Mouse (Mus musculus): ENCODE measurements at regions not wholly inside any gene's neighbourhood (a gene's known extent, or its start where the extent isn't known, plus 50 kb on each side); places are given as distances from the start of the nearest gene placed in this dataset.

- ATAC-seq (ENCODE audit: low read depth) (no peak), DNase-seq (ENCODE audit: low spot score) (no peak)
- H3K27me3 ChIP-seq (replicated peaks; ENCODE audit: control insufficient read depth, insufficient read depth, low read length) = no peaks in the 10 kb centered on the region
- H3K27ac ChIP-seq (replicated peaks; ENCODE audit: low read depth, low read length) = no peak overlapping the region
- 28% methylated on average over 4 of the region's 4 CpGs for WGBS
- H3K4me2 ChIP-seq (ENCODE audit: low read depth, low read length) = peak overlapping the region; percentile 8
- no peaks in the 10 kb centered on the region for H3K4me1 ChIP-seq (ENCODE audit: control insufficient read depth, insufficient read depth, low read length)
- H3K9ac ChIP-seq (ENCODE audit: low read depth, low read length) = no peak overlapping the region
- no peaks in the 10 kb centered on the region for H3K9me3 ChIP-seq (ENCODE audit: control insufficient read depth, low read length)
- H3K4me3 ChIP-seq (ENCODE audit: low read depth, low read length) = no peak overlapping the region
- H3K36me3 ChIP-seq (ENCODE audit: control insufficient read depth, insufficient read depth, low read length) = no peaks in the 10 kb centered on the region
These were observed 83.9 kb downstream of the Bbs10 start for GRCm38 (mm10) chr10:111382206-111382930.

- H3K4me1 ChIP-seq (ENCODE audit: control insufficient read depth, insufficient read depth, low read length) = 0 out of 2 replicates have a peak, but pooled peaks cover 9% of the 10 kb centered on the region
- H3K9ac ChIP-seq (ENCODE audit: low read depth, low read length) = no peak overlapping the region
- no peaks in the 10 kb centered on the region for H3K27me3 ChIP-seq (replicated peaks; ENCODE audit: control insufficient read depth, insufficient read depth, low read length)
- no peak for DNase-seq (ENCODE audit: low spot score)
- 74% methylated on average over 9 of the region's 9 CpGs for WGBS
- no peak overlapping the region for H3K4me3 ChIP-seq (ENCODE audit: low read depth, low read length)
- H3K36me3 ChIP-seq (ENCODE audit: control insufficient read depth, insufficient read depth, low read length) = no peaks in the 10 kb centered on the region
- no peak overlapping the region for H3K4me2 ChIP-seq (ENCODE audit: low read depth, low read length)
- H3K27ac ChIP-seq (replicated peaks; ENCODE audit: low read depth, low read length) = no peak overlapping the region
- ATAC-seq (ENCODE audit: low read depth) = no peak
- no peaks in the 10 kb centered on the region for H3K9me3 ChIP-seq (ENCODE audit: control insufficient read depth, low read length)
These were observed 87.1 kb downstream of the Bbs10 start for GRCm38 (mm10) chr10:111385561-111385960.

GRCm38 (mm10) chr10:111387869-111388538 lies 85.0 kb upstream of the Nap1l1 start:
- WGBS = 37% methylated on average over 18 of the region's 18 CpGs
- Histone ChIP-seq H3K9me3 (ENCODE audit: control insufficient read depth, low read length) (no peaks in the 10 kb centered on the region), H3K4me2 (ENCODE audit: low read depth, low read length) (peak overlapping the region; percentile 34; the same call in 1 of the 2 replicates), H3K4me3 (ENCODE audit: low read depth, low read length) (no peak overlapping the region), H3K36me3 (ENCODE audit: control insufficient read depth, insufficient read depth, low read length) (no peaks in the 10 kb centered on the region), H3K9ac (ENCODE audit: low read depth, low read length) (no peak overlapping the region), H3K27ac (replicated peaks; ENCODE audit: low read depth, low read length) (no peak overlapping the region), H3K4me1 (ENCODE audit: control insufficient read depth, insufficient read depth, low read length) (0 out of 2 replicates have a peak, but pooled peaks cover 10% of the 10 kb centered on the region), H3K27me3 (replicated peaks; ENCODE audit: control insufficient read depth, insufficient read depth, low read length) (no peaks in the 10 kb centered on the region)
- DNase-seq (ENCODE audit: low spot score) (peak; percentile 43), ATAC-seq (ENCODE audit: low read depth) (peak; percentile 47; the same call in 1 of the 2 replicates)

- no peak for DNase-seq (ENCODE audit: low spot score)
- peak overlapping the region; percentile 34; the same call in 1 of the 2 replicates for H3K4me2 ChIP-seq (ENCODE audit: low read depth, low read length)
- ATAC-seq (ENCODE audit: low read depth) = no peak
- no peaks in the 10 kb centered on the region for H3K36me3 ChIP-seq (ENCODE audit: control insufficient read depth, insufficient read depth, low read length)
- H3K9me3 ChIP-seq (ENCODE audit: control insufficient read depth, low read length) = no peaks in the 10 kb centered on the region
- no peaks in the 10 kb centered on the region for H3K27me3 ChIP-seq (replicated peaks; ENCODE audit: control insufficient read depth, insufficient read depth, low read length)
- no peak overlapping the region for H3K4me3 ChIP-seq (ENCODE audit: low read depth, low read length)
- H3K4me1 ChIP-seq (ENCODE audit: control insufficient read depth, insufficient read depth, low read length) = 0 out of 2 replicates have a peak, but pooled peaks cover 10% of the 10 kb centered on the region
- WGBS = 78% methylated on average over 12 of the region's 12 CpGs
- H3K27ac ChIP-seq (replicated peaks; ENCODE audit: low read depth, low read length) = no peak overlapping the region
- no peak overlapping the region for H3K9ac ChIP-seq (ENCODE audit: low read depth, low read length)
These were observed 84.3 kb upstream of the Nap1l1 start for GRCm38 (mm10) chr10:111388545-111389320.

GRCm38 (mm10) chr10:111389890-111390289 lies 83.1 kb upstream of the Nap1l1 start:
- H3K4me1 ChIP-seq (ENCODE audit: control insufficient read depth, insufficient read depth, low read length) = 0 out of 2 replicates have a peak, but pooled peaks cover 10% of the 10 kb centered on the region
- H3K9ac ChIP-seq (ENCODE audit: low read depth, low read length) = no peak overlapping the region
- DNase-seq (ENCODE audit: low spot score) (peak; percentile 95), ATAC-seq (ENCODE audit: low read depth) (peak; percentile 89)
- H3K4me3 ChIP-seq (ENCODE audit: low read depth, low read length) = no peak overlapping the region
- WGBS = 19% methylated on average over 9 of the region's 9 CpGs
- H3K9me3 ChIP-seq (ENCODE audit: control insufficient read depth, low read length) = no peaks in the 10 kb centered on the region
- H3K4me2 ChIP-seq (ENCODE audit: low read depth, low read length) = peak overlapping the region; percentile 29
- H3K27me3 ChIP-seq (replicated peaks; ENCODE audit: control insufficient read depth, insufficient read depth, low read length) = no peaks in the 10 kb centered on the region
- H3K27ac ChIP-seq (replicated peaks; ENCODE audit: low read depth, low read length) = no peak overlapping the region; the same call in 1 of the 2 replicates
- H3K36me3 ChIP-seq (ENCODE audit: control insufficient read depth, insufficient read depth, low read length) = no peaks in the 10 kb centered on the region

- H3K27me3 ChIP-seq (replicated peaks; ENCODE audit: control insufficient read depth, insufficient read depth, low read length) = no peaks in the 10 kb centered on the region
These were observed 78.6 kb upstream of the Nap1l1 start for GRCm38 (mm10) chr10:111394421-111394820.

GRCm38 (mm10) chr10:111405071-111405470 lies 68.0 kb upstream of the Nap1l1 start:
- no peak for ATAC-seq (ENCODE audit: low read depth)
- 88% methylated on average over 6 of the region's 6 CpGs for WGBS
- Histone ChIP-seq H3K27ac (replicated peaks; ENCODE audit: low read depth, low read length) (no peak overlapping the region), H3K4me1 (ENCODE audit: control insufficient read depth, insufficient read depth, low read length) (no peaks in the 10 kb centered on the region), H3K9me3 (ENCODE audit: control insufficient read depth, low read length) (0 out of 2 replicates have a peak, but pooled peaks cover 4% of the 10 kb centered on the region), H3K4me3 (ENCODE audit: low read depth, low read length) (no peak overlapping the region), H3K36me3 (ENCODE audit: control insufficient read depth, insufficient read depth, low read length) (no peaks in the 10 kb centered on the region), H3K9ac (ENCODE audit: low read depth, low read length) (no peak overlapping the region), H3K27me3 (replicated peaks; ENCODE audit: control insufficient read depth, insufficient read depth, low read length) (no peaks in the 10 kb centered on the region), H3K4me2 (ENCODE audit: low read depth, low read length) (no peak overlapping the region)
- no peak for DNase-seq (ENCODE audit: low spot score)

More at GRCm38 (mm10) chr10:111394421-111394820, 78.6 kb upstream of the Nap1l1 start:
- Histone ChIP-seq H3K4me1 (ENCODE audit: control insufficient read depth, insufficient read depth, low read length) (0 out of 2 replicates have a peak, but pooled peaks cover 10% of the 10 kb centered on the region), H3K4me3 (ENCODE audit: low read depth, low read length) (no peak overlapping the region), H3K36me3 (ENCODE audit: control insufficient read depth, insufficient read depth, low read length) (no peaks in the 10 kb centered on the region), H3K9me3 (ENCODE audit: control insufficient read depth, low read length) (no peaks in the 10 kb centered on the region), H3K9ac (ENCODE audit: low read depth, low read length) (no peak overlapping the region), H3K27ac (replicated peaks; ENCODE audit: low read depth, low read length) (no peak overlapping the region), H3K4me2 (ENCODE audit: low read depth, low read length) (no peak overlapping the region)
- no peak for DNase-seq (ENCODE audit: low spot score)
- ATAC-seq (ENCODE audit: low read depth) = no peak
- WGBS = 92% methylated on average over 9 of the region's 9 CpGs

GRCm38 (mm10) chr10:111408887-111409286 lies 64.1 kb upstream of the Nap1l1 start:
- DNase-seq (ENCODE audit: low spot score) = no peak
- WGBS = 75% methylated on average over 3 of the region's 3 CpGs

More at GRCm38 (mm10) chr10:111408887-111409286, 64.1 kb upstream of the Nap1l1 start:
- Histone ChIP-seq H3K27ac (replicated peaks; ENCODE audit: low read depth, low read length) (no peak overlapping the region), H3K4me2 (ENCODE audit: low read depth, low read length) (no peak overlapping the region), H3K9me3 (ENCODE audit: control insufficient read depth, low read length) (0 out of 2 replicates have a peak, but pooled peaks cover 4% of the 10 kb centered on the region), H3K4me1 (ENCODE audit: control insufficient read depth, insufficient read depth, low read length) (no peaks in the 10 kb centered on the region), H3K4me3 (ENCODE audit: low read depth, low read length) (no peak overlapping the region), H3K27me3 (replicated peaks; ENCODE audit: control insufficient read depth, insufficient read depth, low read length) (no peaks in the 10 kb centered on the region), H3K36me3 (ENCODE audit: control insufficient read depth, insufficient read depth, low read length) (no peaks in the 10 kb centered on the region), H3K9ac (ENCODE audit: low read depth, low read length) (no peak overlapping the region)
- no peak for ATAC-seq (ENCODE audit: low read depth)

All from embryonic facial prominence, embryonic 14.5 days (tissue).